12 mouse cellular contexts compared by ENCODE assay signal in genomic region chr5:116518047-116518446, GRCm38 (mm10).
DNase-seq lines count a peak whose midpoint lies in the region; ATAC-seq and TF ChIP-seq lines count a peak whose summit lies in the region.
"Had no signal": no experiment of that assay in that cellular context is flagged by ENCODE, and none has a peak within 500 bp of the region (broad histone marks: within the 10 kb centered on the region; RNA-seq: fewer than 3 reads in every experiment).

No protein-coding gene starts in this region.

- peak; percentile 39; the same call in 1 of the 2 replicates for ATAC-seq in hindbrain, embryonic 15.5 days (ENCODE audit: low FRiP score, low read depth)
- ATAC-seq in hindbrain, postnatal 0 days, result no peak
- no peak for ATAC-seq in neural tube, embryonic 13.5 days (ENCODE audit: low read depth)
- ATAC-seq in neural tube, embryonic 15.5 days (ENCODE audit: low FRiP score), result no peak

- H3K27me3 ChIP-seq in hindbrain, embryonic 15.5 days, result no peaks in the 10 kb centered on the region
- no peaks in the 10 kb centered on the region for H3K27me3 ChIP-seq in hindbrain, postnatal 0 days (ENCODE audit: insufficient read depth, low read length)
- H3K27me3 ChIP-seq in neural tube, embryonic 13.5 days, result no peaks in the 10 kb centered on the region
- no peaks in the 10 kb centered on the region for H3K27me3 ChIP-seq in neural tube, embryonic 15.5 days (replicated peaks)
- H3K27me3 ChIP-seq: limb, embryonic 12.5 days had no signal

- H3K4me3 ChIP-seq in hindbrain, embryonic 15.5 days, result no peak overlapping the region
- H3K4me3 ChIP-seq in hindbrain, postnatal 0 days (ENCODE audit: low read length), result no peak overlapping the region
- H3K4me3 ChIP-seq in neural tube, embryonic 13.5 days, result no peak overlapping the region
- H3K4me3 ChIP-seq in neural tube, embryonic 15.5 days (replicated peaks), result no peak overlapping the region
- H3K4me3 ChIP-seq: heart, adult 2 months; limb, embryonic 12.5 days had no signal

- no peak overlapping the region for H3K27ac ChIP-seq in hindbrain, embryonic 15.5 days (replicated peaks)
- H3K27ac ChIP-seq in hindbrain, postnatal 0 days, result no peak overlapping the region
- 0 out of 2 replicates have a peak overlapping the region, but pooled peaks have one; percentile 3 for H3K27ac ChIP-seq in neural tube, embryonic 13.5 days (replicated peaks)
- no peak overlapping the region for H3K27ac ChIP-seq in neural tube, embryonic 15.5 days (replicated peaks)
- H3K27ac ChIP-seq: heart, adult 2 months; limb, embryonic 12.5 days had no signal

- DNase-seq in hindbrain, postnatal 0 days (ENCODE audit: low spot score), result no peak
- peak; percentile 62 for DNase-seq in embryo, embryonic 10 days (ENCODE audit: low spot score)
- peak; percentile 49 for DNase-seq in mesoderm, embryonic 11.5 days (ENCODE audit: low read depth, low spot score)
- no peak for DNase-seq in layer of hippocampus, adult 8-10 months (ENCODE audit: low spot score in 2 of 2)
- DNase-seq: cerebellum, adult 2 months; heart, adult 2 months; lung, postnatal 14 days; thymus, postnatal 36 days had no signal

- no peak overlapping the region for H3K9ac ChIP-seq in hindbrain, embryonic 15.5 days
- no peak overlapping the region for H3K9ac ChIP-seq in hindbrain, postnatal 0 days (replicated peaks; ENCODE audit: low read length)
- H3K9ac ChIP-seq in neural tube, embryonic 13.5 days, result no peak overlapping the region
- H3K9ac ChIP-seq in neural tube, embryonic 15.5 days (replicated peaks), result no peak overlapping the region
- H3K9ac ChIP-seq: limb, embryonic 12.5 days had no signal

- 25% methylated on average over 4 of the region's 4 CpGs for WGBS in hindbrain, embryonic 15.5 days
- WGBS in hindbrain, postnatal 0 days, result 38% methylated on average over 4 of the region's 4 CpGs
- WGBS in neural tube, embryonic 13.5 days, result 20% methylated on average over 4 of the region's 4 CpGs
- WGBS in neural tube, embryonic 15.5 days, result 17% methylated on average over 4 of the region's 4 CpGs

- no peaks in the 10 kb centered on the region for H3K9me3 ChIP-seq in hindbrain, embryonic 15.5 days
- no peaks in the 10 kb centered on the region for H3K9me3 ChIP-seq in hindbrain, postnatal 0 days (ENCODE audit: low read length)
- H3K9me3 ChIP-seq in neural tube, embryonic 13.5 days, result no peaks in the 10 kb centered on the region
- H3K9me3 ChIP-seq in neural tube, embryonic 15.5 days (replicated peaks), result no peaks in the 10 kb centered on the region
- H3K9me3 ChIP-seq: limb, embryonic 12.5 days had no signal

- H3K4me2 ChIP-seq in hindbrain, embryonic 15.5 days, result no peak overlapping the region
- H3K4me2 ChIP-seq in hindbrain, postnatal 0 days (ENCODE audit: low read depth, low read length), result no peak overlapping the region
- no peak overlapping the region for H3K4me2 ChIP-seq in neural tube, embryonic 13.5 days
- no peak overlapping the region for H3K4me2 ChIP-seq in neural tube, embryonic 15.5 days
- H3K4me2 ChIP-seq: limb, embryonic 12.5 days had no signal

- H3K4me1 ChIP-seq in hindbrain, embryonic 15.5 days (replicated peaks), result peaks cover 19% of the 10 kb centered on the region
- no peaks in the 10 kb centered on the region for H3K4me1 ChIP-seq in hindbrain, postnatal 0 days (ENCODE audit: insufficient read depth, low read length)
- peaks cover 41% of the 10 kb centered on the region for H3K4me1 ChIP-seq in neural tube, embryonic 13.5 days (replicated peaks)
- peaks cover 13% of the 10 kb centered on the region for H3K4me1 ChIP-seq in neural tube, embryonic 15.5 days
- H3K4me1 ChIP-seq: limb, embryonic 12.5 days had no signal

- no peaks in the 10 kb centered on the region for H3K36me3 ChIP-seq in hindbrain, embryonic 15.5 days
- H3K36me3 ChIP-seq in hindbrain, postnatal 0 days (ENCODE audit: insufficient read depth, low read length), result no peaks in the 10 kb centered on the region
- H3K36me3 ChIP-seq in neural tube, embryonic 13.5 days, result no peaks in the 10 kb centered on the region
- H3K36me3 ChIP-seq in neural tube, embryonic 15.5 days, result 0 out of 2 replicates have a peak, but pooled peaks cover 4% of the 10 kb centered on the region
- H3K36me3 ChIP-seq: limb, embryonic 12.5 days had no signal

- TF ChIP-seq CTCF in hindbrain, postnatal 0 days (IDR thresholded peaks at IDR 0.05; ENCODE audit: low read depth), result no peak

Comparison
In these comparisons a context has a peak if more than half of its experiments do, and no peak if none do; other contexts are left out.
1. DNase-seq: peak in embryo, embryonic 10 days (single experiment) and mesoderm, embryonic 11.5 days (single experiment); none in hindbrain, postnatal 0 days (single experiment) and layer of hippocampus, adult 8-10 months (0 of 2).